Mouse (Mus musculus): ENCODE data around the gene Nf1. TPM values are rescaled to one million over a fixed set of nuclear protein-coding genes. Genes with fewer than 3 reads are reported as not detected.
A peak's percentile ranks its signal among the peaks of the same experiment; 100 is the strongest.

Gene Nf1
- total and polyA plus RNA-seq, 2 experiments from 2014 or later: 3.5 to 20.1 TPM

- Histone ChIP-seq H3K9ac (replicated peaks; ENCODE audit: low read depth, low read length) (no peak overlapping the region), H3K36me3 (replicated peaks; ENCODE audit: control insufficient read depth, insufficient read depth, low read length) (peaks cover 28% of the 10 kb centered on the region), H3K4me1 (ENCODE audit: control insufficient read depth, insufficient read depth) (no peaks in the 10 kb centered on the region), H3K27ac (ENCODE audit: low read depth) (no peak overlapping the region), H3K4me3 (ENCODE audit: low read depth, low read length) (no peak overlapping the region), H3K4me2 (ENCODE audit: low read depth, low read length) (no peak overlapping the region), H3K27me3 (ENCODE audit: control insufficient read depth, insufficient read depth, low read length) (no peaks in the 10 kb centered on the region), H3K9me3 (replicated peaks; ENCODE audit: control insufficient read depth, low read length) (no peaks in the 10 kb centered on the region)
- 45% methylated on average over 5 of the region's 5 CpGs for WGBS
- DNase-seq (ENCODE audit: low spot score) (peak; percentile 67), ATAC-seq (ENCODE audit: insufficient read depth, low read depth) (peak; percentile 62; the same call in 1 of the 2 replicates)
- peak; percentile 76 for TF ChIP-seq CTCF (IDR thresholded peaks at IDR 0.05; ENCODE audit: low read depth)
- no peak for TF ChIP-seq EP300 (IDR thresholded peaks at IDR 0.05; ENCODE audit: low read depth)
Measured at GRCm38 (mm10) chr11:79577741-79578140, 238.2 kb downstream of the Nf1 start.

DNA sequence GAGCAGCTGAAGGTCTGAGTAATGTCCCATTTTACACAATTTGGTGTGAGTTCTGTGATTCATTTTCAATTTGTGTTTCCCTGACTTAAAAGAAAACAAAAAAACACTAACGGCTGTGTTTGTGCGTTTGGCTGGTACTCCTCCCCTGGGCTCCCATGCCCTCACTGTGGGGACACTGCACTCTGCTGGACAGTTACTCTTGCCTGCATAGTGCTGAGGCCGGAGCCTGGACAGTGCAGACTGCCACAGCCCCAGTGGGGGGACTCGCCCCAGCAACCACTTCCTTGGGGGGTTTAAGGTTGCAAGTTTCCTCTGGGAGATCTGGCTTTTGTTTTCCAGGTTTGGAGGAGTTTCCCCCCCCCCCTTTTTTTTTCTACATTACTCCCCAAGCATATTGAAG, 241.2 kb downstream of the Nf1 start:
- WGBS: 50% methylated on average over 4 of the region's 4 CpGs
- TF ChIP-seq CTCF (IDR thresholded peaks at IDR 0.05; ENCODE audit: low read depth): peak; percentile 30
- TF ChIP-seq EP300 (IDR thresholded peaks at IDR 0.05; ENCODE audit: low read depth): no peak
- H3K4me2 ChIP-seq (ENCODE audit: low read depth, low read length): no peak overlapping the region
- no peaks in the 10 kb centered on the region for H3K4me1 ChIP-seq (ENCODE audit: control insufficient read depth, insufficient read depth)
- ATAC-seq (ENCODE audit: insufficient read depth, low read depth) (no peak; the same call in 1 of the 2 replicates), DNase-seq (ENCODE audit: low spot score) (no peak)
- no peak overlapping the region for H3K9ac ChIP-seq (replicated peaks; ENCODE audit: low read depth, low read length)
- H3K27me3 ChIP-seq (ENCODE audit: control insufficient read depth, insufficient read depth, low read length): no peaks in the 10 kb centered on the region
- H3K4me3 ChIP-seq (ENCODE audit: low read depth, low read length): no peak overlapping the region
- H3K36me3 ChIP-seq (replicated peaks; ENCODE audit: control insufficient read depth, insufficient read depth, low read length): peaks cover 19% of the 10 kb centered on the region
- H3K9me3 ChIP-seq (replicated peaks; ENCODE audit: control insufficient read depth, low read length): no peaks in the 10 kb centered on the region
- no peak overlapping the region for H3K27ac ChIP-seq (ENCODE audit: low read depth)

DNA sequence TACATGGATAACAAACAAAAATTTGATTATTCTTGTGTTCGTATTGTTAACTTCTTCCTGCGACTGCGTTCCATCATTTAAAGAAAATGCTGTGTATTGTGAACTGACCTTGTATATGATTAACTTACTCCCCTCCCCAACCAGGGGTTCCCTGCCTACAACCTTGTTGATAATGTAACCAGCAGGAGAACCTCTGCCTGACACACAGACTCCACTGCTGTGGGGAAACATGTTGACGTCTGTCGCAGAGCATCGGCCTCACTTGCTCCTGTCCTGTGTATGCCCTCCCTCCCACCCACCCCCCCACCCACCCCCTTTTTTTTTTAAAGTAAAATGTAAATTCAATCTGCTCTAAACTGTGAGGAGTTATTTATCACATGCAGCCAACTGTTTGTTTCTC, 241.8 kb downstream of the Nf1 start:
- Histone ChIP-seq H3K27me3 (ENCODE audit: control insufficient read depth, insufficient read depth, low read length) (no peaks in the 10 kb centered on the region), H3K4me2 (ENCODE audit: low read depth, low read length) (no peak overlapping the region), H3K4me1 (ENCODE audit: control insufficient read depth, insufficient read depth) (no peaks in the 10 kb centered on the region), H3K36me3 (replicated peaks; ENCODE audit: control insufficient read depth, insufficient read depth, low read length) (peaks cover 18% of the 10 kb centered on the region), H3K9me3 (replicated peaks; ENCODE audit: control insufficient read depth, low read length) (no peaks in the 10 kb centered on the region), H3K4me3 (ENCODE audit: low read depth, low read length) (no peak overlapping the region), H3K9ac (replicated peaks; ENCODE audit: low read depth, low read length) (no peak overlapping the region), H3K27ac (ENCODE audit: low read depth) (no peak overlapping the region)
- DNase-seq (ENCODE audit: low spot score) (no peak), ATAC-seq (ENCODE audit: insufficient read depth, low read depth) (no peak)
- 94% methylated on average over 6 of the region's 6 CpGs for WGBS
- TF ChIP-seq CTCF (IDR thresholded peaks at IDR 0.05; ENCODE audit: low read depth): no peak
- no peak for TF ChIP-seq EP300 (IDR thresholded peaks at IDR 0.05; ENCODE audit: low read depth)

DNA sequence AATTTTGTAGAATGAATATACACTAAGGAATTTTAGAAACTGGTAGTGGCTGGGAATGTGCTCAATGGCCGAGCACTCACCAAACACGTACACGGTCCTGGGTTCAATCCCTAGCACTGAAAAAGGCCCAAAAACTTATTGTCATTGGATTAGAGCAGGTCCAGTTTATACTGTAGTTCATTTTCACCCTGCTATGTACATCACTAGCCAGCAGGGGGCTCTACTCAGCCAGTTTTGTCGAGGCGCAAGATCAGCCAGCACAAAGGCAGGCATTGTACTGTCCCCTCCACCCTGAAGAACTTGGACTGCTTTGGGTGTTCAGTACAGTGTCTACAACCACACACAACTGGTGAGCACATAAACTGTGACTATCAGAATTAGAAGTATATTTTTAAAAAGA, 244.7 kb downstream of the Nf1 start:
- WGBS: 10% methylated on average over 5 of the region's 5 CpGs

GRCm38 (mm10) chr11:79589317-79590075, 250.0 kb downstream of the Nf1 start:
- Histone ChIP-seq H3K4me1 (ENCODE audit: control insufficient read depth, insufficient read depth) (no peaks in the 10 kb centered on the region), H3K9ac (replicated peaks; ENCODE audit: low read depth, low read length) (no peak overlapping the region), H3K4me3 (ENCODE audit: low read depth, low read length) (no peak overlapping the region), H3K4me2 (ENCODE audit: low read depth, low read length) (no peak overlapping the region), H3K27ac (ENCODE audit: low read depth) (no peak overlapping the region), H3K9me3 (replicated peaks; ENCODE audit: control insufficient read depth, low read length) (no peaks in the 10 kb centered on the region), H3K36me3 (replicated peaks; ENCODE audit: control insufficient read depth, insufficient read depth, low read length) (no peaks in the 10 kb centered on the region), H3K27me3 (ENCODE audit: control insufficient read depth, insufficient read depth, low read length) (peaks cover 58% of the 10 kb centered on the region)
- no peak for TF ChIP-seq EP300 (IDR thresholded peaks at IDR 0.05; ENCODE audit: low read depth)
- peak; percentile 11; the same call in 1 of the 2 replicates for TF ChIP-seq CTCF (IDR thresholded peaks at IDR 0.05; ENCODE audit: low read depth)
- no peak for ATAC-seq (ENCODE audit: insufficient read depth, low read depth)
- WGBS: 42% methylated on average over 14 of the region's 14 CpGs
- DNase-seq (ENCODE audit: low spot score): no peak

More for the DNA sequence above, 244.7 kb downstream of the Nf1 start:
- H3K9me3 ChIP-seq (replicated peaks; ENCODE audit: control insufficient read depth, low read length): no peaks in the 10 kb centered on the region
- H3K4me3 ChIP-seq (ENCODE audit: low read depth, low read length): no peak overlapping the region
- H3K36me3 ChIP-seq (replicated peaks; ENCODE audit: control insufficient read depth, insufficient read depth, low read length): peaks cover 4% of the 10 kb centered on the region
- H3K9ac ChIP-seq (replicated peaks; ENCODE audit: low read depth, low read length): no peak overlapping the region
- H3K27me3 ChIP-seq (ENCODE audit: control insufficient read depth, insufficient read depth, low read length): peaks cover 10% of the 10 kb centered on the region
- H3K4me2 ChIP-seq (ENCODE audit: low read depth, low read length): no peak overlapping the region
- ATAC-seq (ENCODE audit: insufficient read depth, low read depth) (peak; percentile 67; the same call in 1 of the 2 replicates), DNase-seq (ENCODE audit: low spot score) (peak; percentile 63)
- H3K27ac ChIP-seq (ENCODE audit: low read depth): no peak overlapping the region
- no peaks in the 10 kb centered on the region for H3K4me1 ChIP-seq (ENCODE audit: control insufficient read depth, insufficient read depth)
- TF ChIP-seq EP300 (IDR thresholded peaks at IDR 0.05; ENCODE audit: low read depth) (no peak), CTCF (IDR thresholded peaks at IDR 0.05; ENCODE audit: low read depth) (peak; percentile 85)

Data from heart, postnatal 0 days (tissue).